Mouse (Mus musculus) E14TG2a.4 (cell line): ENCODE measurements around the gene Itgb3.

Experiments
- CTCF ChIP-seq: conservative IDR thresholded peaks from 2 replicates; pipeline ENCODE4 v1.5.1; 2014; ENCODE audit warnings: low read length
- NANOG ChIP-seq: IDR thresholded peaks from 2 replicates; pipeline ENCODE4 v1.6.1; 2014; ENCODE audit warnings: borderline replicate concordance, low read length, mixed read lengths

GRCm38 (mm10) chr11:104585495-104585894, 22.3 kb upstream of the Itgb3 start:
- TF ChIP-seq CTCF, result peak; percentile 45
- TF ChIP-seq NANOG, result no peak
